Mouse (Mus musculus) right cerebral cortex, postnatal 4 days (tissue): Measurements from ENCODE around the gene Allc.
A peak's percentile ranks its signal among the peaks of the same experiment; 100 is the strongest.

Source experiments
- DNase-seq: peaks from one replicate; pipeline ENCODE4 v3.0.0-alpha.2; 2022

The Allc gene

DNA sequence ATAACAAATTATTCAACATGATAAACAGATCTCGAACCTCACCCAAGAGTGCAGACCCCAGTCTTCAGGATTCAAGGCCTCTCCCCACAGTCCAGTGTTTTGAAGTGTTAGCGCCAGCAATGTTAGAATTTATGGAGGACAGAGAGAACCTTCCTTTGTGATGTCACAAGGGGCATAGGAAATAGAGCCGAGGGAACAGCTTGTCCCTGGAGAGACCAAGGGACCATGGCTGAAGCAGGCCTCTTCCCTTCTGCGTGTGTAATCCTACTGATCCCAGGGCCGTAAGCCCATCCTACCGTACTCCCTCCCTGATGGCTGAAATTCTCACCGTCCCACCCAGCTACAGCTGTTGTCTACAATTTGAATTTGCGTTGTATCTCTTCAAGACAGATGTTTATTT, at the start of gene Allc:
Gene Allc, minus strand, starts transcription at position 101 of the 400 bp plus-strand sequence.
- DNase-seq = no peak

DNA sequence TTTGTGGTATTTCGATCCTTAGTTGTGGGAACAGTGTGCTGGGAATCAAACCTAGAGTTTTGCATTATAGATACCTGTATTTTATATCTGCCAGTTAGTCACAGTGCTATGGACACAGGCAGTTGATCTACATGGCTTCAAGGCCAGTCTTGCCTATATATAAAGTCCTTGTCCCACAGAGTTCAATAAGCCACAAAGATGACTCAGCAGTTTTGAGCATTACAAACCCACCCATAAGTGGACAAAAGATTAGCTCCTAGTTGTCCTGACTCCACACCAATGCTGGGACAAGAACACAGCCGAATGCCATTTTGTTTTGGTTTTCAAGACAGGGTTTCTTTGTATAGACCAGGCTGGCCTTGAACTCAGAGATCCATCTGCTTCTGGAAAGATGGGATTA, 46.1 kb upstream of the Allc start:
- DNase-seq = no peak

DNA sequence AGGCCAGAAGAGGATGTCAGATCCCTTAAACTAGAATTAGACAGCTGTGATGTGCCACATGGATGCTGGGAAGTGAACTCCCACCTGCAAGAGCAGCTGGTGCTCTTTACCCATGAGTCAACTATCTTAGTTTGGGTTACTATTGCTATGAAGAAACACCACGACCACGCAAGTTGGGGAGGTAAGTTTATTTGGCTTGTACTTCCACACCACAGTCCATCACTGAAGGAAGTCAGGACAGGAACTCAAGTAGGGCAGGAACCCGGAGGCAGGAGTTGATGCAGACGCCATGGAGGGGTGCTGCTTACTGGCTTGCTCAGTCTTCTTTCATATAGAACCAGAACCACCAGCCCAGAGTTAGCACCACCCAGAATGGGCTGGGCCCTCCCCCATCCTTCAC, 44.8 kb upstream of the Allc start:
- DNase-seq = no peak

DNA sequence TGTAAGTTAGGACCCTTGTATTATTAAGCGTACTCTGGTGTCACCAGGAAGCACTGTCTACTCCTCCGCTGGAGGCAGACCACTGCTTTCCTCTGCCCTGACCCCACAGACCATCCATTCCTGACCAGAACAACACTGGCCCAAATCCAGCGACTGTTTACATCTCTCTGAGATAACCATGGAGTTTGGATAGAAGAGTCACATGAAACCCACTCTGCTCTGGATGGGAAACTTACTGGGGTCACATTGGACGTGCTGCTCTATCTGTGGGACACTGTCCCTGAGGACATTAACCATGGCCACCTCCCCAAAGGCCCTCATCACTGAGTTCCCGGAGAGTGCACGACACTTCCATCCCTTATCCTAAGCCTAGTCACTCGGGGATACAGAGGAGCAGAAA, 43.1 kb upstream of the Allc start:
- no peak for DNase-seq

DNA sequence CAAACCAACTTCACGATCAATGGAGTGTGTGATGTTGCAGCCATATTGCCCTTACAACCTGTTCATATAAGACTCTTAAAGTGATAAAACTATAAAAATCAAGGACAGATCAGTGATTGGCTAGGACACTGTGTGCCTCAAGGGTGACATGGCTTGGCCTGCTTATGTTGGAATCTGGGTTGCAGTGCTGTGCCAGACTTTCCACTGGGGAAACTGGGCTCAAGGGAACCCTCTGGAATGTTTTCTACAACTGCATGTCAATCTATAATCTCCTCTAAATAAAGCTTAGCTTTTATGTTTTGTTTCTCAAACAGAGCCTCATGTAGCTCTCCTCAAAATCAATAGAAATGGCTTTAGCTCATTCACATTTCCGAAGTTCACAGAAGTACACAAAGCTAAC, 41.9 kb upstream of the Allc start:
- no peak for DNase-seq

DNA sequence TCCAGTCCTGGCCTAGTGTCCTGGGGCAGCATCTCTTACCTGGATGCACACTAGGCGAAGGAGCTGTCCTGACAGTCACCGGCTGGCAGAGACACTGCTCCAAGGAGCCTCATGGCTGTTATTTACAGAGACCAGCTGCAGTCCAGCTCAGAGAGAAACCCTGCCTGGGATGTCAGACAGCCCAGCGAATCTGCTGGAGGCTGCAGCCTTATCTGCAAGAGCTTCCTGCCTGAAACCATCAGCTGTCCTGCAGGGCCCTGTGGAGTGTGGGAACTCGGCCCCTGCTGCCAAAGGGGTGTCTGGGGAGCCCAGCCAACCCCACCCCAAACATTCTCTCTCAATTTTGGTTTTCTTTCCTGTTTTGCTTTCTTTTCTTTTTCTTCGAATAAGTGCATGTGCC, 40.9 kb upstream of the Allc start, which contains the start of gene Colec11:
Gene Colec11, minus strand, starts transcription at position 183 of the 400 bp plus-strand sequence.
- no peak for DNase-seq

DNA sequence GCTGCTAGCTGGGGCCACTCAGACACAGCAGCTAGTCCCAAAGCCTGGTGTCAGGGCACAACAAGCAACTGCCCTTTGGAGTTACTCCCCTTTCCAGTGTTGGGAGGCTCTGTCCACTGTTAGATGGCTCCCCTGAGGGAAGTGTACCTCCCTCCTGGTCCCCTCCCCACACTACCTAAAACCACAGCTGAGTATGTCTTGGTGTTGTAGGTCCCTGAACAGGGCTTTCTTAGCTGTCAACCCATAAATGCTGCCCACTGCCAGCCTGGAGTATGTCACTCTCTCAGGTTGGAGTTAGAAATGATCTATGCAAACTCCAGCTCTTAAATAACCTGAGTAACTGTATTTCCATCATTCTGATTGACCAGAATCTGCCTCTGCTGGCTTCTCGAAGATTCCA, 40.3 kb upstream of the Allc start:
- DNase-seq = no peak

DNA sequence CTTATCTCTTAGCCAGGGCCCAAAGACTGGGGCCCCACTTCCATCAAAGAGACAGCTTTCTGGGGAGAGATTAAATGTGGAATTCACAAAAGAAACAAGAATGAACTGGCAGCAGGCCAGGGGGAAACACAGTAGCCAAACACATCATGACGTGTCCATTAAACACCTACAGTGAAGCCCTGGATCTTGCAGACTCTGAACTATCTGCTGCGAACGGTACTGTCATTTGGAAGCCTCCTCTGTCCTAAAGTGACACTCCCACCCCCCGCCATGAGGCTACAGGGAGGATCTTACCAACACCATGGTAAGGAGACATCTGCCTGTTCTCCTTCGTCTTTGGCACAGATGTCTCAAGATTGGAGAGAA, 39.8 kb upstream of the Allc start:
- DNase-seq = no peak

DNA sequence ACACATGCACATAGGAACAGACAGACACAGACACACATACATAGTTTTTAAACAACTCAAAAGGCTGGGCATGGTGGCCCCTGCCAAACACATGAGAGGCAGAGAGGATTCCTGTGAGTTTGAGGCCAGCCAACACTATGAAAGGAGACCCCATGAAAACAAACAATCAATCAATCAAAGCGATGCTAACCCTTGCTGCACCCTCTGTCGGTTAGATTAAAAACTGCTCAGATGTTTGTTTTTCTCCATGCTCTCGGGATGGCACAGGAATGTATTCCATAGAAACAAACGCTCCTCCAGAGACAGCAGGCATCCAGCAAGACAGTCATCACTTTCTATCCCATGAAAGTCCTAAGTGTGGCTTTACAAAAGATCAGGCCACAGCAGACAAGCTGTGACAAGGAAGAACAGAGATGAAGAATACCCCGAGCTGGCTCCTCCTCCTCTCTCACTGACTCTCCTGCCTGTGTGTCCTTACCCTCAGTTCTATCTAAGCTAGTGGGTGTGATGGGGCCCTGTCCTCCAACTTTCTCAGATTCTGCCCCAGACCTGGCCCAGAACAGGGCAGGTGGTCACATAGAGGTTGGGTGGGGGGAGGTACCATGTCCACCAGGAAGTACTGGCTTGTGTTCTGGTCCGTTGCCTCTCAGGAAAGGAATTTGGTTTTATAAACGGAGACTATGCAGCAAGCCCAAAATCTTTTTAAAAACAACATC, 39.3 kb upstream of the Allc start:
- DNase-seq = no peak

DNA sequence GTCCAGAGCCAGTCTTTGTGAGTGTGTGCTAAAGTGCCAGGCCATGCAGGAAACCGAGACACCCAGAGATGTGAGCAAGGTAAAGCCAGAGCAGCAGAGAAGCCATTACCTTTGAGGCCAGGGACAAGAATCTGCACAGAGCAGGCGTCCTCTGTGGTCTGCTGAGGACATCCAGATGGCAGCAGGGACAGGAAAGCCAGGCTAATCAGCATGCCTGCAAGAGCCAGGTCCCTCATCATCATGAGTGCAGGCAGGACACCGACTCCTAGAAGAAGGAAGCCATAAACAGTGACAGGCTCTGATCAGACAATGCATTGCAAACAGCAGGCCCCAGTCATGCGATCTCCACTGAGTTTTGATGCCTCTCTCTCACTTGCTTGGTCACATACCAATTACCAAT, 35.0 kb upstream of the Allc start:
- DNase-seq = no peak

DNA sequence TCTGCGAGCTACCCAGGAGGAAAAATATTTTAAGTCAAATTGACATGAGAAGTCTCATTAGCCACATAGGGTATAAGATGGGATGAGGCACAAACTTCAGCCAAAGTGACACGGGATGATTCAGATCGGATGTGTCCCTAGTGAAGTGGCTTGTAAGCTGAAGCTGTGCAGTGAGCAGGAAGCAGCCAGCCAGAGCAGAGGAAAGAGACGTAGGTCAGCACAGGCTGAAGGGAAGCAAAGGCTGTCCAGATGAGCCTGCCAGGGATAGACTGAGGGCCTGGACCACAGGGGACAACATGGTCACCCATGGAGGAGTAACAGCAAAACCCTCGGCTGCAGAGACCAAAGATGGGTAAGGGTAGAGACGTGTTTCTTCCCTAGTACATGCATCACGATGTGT, 32.1 kb upstream of the Allc start:
- DNase-seq = no peak

DNA sequence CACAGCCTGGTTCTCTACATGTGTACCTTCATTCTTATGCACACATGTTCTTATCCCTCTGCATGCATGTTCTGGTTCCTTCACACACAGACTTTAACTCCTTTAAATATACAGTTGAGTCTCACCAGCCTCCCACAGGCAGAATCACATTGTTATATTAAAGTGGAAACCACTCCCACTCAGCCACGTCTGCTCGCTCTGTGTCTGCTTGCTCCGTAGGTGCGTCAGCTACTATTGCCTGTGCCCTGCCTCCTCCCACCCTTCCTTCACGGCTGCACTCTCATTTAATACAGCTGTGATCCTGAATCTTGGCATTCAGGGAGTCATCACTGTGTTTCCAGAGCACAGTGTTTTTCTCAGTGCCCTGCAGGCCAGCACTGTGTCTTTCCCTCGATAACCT, 30.1 kb upstream of the Allc start:
- DNase-seq = no peak

DNA sequence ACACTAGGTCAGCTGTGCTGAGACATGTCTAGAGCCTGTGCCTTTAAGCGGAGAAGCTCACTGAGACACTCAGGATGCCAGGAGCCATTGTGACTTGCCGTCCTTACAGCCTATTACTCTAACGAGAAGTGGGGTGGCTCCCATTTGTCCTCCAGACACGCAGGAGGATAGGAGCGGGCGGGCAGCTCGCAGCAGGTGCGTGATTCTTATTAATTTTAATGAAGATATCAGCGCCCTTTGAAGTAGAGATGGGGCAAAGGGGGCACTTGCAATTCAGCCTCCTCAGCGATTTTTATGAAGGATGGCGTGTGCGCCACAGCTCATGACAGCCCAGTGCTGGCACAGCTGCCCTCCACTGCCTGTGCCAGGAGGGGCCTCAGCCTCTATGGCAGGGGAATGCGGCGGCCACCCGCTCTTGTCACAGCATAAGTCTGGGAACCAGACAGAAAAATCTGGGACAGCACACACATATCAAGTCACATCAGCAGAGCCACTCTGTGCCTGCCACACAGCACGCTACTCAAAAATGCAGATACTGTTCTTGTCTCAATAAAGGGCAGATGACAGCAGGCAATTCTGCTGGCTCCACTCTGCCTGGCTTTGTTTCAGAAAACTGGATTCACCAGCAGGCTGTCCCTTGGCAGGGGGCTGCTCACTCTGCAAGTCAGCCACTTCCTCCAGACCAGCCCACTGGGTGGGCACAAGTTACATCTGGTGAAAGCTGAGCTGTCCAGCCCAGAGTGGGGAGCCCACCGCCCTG, 25.4 kb upstream of the Allc start:
- peak; percentile 38 for DNase-seq

DNA sequence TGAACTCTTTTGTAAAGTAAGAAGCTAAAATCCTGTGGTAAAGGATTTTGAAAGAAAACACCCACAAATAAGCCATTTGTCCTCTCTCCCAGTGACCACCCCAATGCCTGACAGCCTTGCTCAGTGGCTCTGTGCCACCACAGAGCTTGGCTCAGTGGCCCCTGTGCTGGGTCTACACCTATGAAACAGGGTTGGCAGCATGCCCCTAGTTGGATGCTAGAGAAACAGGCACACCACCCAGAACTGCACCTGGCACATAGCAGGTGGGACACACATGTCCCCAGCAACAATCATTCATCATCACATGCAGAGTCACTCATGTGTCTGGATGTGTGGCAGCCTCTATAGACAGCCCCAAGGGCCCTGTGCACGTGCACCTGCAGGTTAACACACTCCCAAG, 21.2 kb upstream of the Allc start:
- no peak for DNase-seq

DNA sequence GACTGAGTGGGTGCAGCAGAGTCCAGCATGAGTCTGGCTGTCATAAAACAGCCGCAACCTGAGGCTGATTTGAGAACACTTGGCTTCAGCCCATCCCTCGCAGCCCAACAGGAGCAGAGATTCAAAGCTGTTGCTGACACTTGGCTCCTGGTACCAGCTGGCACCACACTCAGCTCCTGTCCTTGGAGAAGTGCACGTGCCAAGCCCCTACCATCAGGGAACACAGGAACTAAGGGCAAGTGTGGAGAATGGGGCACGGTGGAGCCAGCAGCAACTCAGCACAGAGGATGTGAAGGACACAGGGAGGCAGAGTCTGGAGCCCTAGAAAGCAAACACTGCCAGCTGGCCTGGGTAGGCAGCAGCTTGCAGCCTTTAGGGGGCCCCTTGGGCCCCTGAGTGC, 19.9 kb upstream of the Allc start:
- no peak for DNase-seq

DNA sequence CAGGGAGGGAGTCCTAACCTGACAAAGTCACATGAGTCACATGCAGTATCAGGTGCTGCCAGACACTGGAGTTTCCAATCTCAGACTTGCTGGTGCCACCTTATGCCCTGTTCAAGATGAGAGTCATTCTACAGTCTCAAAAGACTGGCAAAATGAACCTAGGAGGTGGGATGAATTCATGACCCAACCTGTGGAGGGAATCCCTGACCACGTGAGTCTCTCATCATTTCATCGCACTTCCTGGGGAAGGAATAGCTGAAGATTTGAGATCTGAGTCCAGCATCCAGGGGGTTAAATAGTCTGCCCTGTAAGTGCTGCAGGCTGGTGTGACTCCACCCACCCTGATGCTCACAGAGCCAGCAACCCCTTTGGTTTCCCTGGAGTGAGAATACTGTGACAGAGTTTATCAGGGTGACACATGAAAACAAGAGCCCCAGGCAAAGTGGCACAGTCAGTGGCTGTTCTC, 16.2 kb upstream of the Allc start:
- no peak for DNase-seq

DNA sequence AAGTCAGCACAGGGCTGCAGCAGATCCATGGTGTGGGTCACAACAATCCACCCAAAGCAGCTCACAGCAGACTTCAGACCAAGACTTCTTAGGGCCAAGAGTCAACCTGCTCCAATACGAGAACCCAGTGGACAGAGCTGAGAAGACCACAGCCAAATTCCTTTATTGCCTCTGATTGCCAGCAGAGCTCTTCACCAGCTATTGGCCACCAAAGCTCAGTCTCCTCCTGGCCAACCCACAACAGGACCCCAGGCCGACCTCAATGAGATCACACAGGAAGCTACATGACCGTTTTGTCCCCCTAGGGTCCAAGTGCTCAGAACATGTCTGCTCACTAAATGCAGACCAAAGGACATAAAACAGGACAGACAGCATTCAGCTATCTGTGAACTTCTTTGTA, 15.8 kb upstream of the Allc start:
- DNase-seq = no peak

DNA sequence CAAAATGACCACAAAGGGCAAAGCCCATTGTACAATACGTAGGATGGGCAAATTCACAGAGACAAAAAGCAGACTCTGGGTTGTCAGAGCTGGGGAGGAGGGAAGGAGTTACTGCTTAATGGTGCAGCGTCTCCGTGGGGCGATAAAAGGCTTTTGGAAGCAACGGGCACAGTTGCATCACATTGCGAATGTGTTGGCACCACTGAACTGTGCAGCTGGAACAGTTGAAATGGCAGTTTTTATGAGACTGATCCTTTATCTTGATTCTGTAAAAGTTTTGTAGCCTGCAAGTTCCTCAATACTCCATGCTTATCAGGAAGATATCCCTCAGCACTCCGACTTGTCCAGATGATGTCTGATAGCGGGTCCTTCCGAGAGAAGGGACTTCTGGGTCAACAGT, 15.4 kb upstream of the Allc start:
- DNase-seq = no peak

DNA sequence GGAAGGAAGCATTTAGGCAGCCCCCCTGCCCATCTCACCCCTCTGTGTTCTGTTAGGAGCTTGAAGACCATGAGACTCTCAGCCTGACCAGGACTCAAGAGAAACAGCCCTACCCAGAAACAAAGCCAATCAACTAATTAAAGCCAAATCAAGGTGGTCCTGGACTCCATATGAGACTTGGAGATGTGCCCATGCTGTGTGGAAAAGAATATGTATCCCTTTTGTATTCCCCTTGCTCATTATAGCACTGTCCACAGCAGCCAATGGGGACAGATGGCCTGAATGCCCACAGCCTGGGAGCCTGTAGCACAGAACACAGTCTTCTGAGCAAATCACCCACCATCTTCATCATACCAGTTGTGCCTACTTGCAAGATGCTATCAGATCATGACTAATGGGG, 14.5 kb upstream of the Allc start:
- no peak for DNase-seq

DNA sequence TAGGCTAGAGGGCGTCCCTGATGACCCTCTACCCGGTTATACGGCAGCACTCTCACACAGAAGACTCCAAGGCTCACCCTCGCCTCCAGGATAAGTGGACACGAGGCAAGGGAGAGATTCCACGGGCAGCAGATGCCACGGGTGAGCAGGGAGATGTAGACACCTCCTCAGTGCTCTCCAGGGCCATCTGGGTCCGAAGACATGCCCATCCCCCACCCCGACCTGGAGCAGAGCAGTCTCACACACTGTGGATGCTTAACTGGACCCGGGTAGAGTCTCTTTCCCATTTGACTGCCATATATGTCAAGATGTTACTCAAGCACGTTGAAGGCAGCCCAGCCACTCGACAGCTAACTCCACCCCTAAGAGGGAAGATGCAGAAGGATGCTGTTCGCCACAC, 8.1 kb upstream of the Allc start:
- peak; percentile 27 for DNase-seq

DNA sequence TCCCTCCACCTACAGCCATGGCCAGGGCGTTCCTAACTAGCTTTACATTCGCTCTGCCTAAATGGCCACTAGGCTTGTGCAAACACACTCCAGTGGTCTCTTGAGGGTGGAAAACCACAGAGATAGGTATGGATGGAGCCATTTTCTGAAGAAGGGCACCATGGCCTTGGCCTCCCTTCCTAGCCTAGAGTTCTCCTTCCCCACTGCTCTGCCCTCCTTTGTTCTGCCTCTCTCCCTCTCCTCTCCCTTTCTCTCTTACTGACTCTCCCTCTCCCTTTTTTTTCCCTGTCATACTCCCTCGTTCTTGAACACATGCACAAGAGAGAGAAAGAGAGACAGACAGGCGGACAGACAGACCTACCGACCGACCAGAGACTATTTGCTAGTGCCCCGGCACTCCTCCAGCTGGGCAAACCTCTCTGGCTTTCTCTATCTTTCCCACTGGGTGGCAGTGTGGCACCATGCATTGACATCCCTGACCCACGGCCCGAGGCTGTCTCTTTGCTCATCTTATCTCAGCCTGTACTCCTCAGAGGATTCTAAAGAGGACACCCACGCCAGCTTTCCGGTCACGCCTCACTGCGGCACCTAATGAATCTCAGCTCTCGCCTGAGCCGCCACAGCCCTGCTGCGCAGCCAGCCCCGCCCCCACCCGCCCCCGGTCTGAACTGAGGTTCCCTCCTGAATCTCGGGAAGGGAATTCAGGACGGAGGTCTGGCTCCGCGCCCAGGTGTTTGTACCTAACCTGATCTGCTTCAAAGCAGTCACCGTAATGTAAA, 7.0 kb upstream of the Allc start:
- DNase-seq = peak; percentile 85

DNA sequence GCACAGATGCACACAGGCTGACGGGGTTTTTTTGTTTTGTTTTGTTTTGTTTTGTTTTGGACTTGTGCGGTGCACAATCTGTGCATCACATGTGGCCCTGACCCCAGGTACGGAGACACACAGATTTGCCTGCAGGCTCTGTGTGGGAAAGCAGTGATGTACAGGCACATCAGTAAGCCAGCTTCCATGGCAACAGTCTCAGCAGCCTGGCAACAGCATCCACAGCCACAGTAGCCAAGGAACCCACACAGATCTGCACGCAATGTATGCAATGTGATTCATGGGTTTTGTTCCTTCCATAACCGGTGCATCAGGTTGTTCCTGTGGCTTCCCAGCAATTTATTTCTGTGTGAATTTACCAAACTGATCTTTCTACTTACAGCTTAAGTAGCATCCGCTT, 5.6 kb upstream of the Allc start:
- peak; percentile 50 for DNase-seq

DNA sequence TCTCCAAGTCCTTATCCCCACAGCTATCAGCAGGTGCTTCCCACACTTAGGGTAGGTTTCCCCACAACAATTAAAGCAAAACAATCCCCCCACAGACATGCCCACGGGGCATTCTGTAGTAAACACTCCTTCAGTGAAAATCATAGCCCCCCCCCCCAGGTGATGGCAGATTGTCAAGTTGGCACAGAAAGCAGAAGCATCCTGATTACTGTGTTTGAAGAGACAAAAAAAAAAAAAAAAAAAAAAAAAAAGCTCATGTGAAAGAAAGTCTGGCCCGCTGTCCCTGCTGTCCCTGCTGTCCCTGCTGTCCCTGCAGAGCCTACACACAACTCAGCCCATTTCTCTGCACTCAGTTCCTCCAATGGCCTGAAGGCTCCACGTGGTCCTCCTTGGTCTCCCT, 1.7 kb upstream of the Allc start:
- DNase-seq = peak; percentile 39

DNA sequence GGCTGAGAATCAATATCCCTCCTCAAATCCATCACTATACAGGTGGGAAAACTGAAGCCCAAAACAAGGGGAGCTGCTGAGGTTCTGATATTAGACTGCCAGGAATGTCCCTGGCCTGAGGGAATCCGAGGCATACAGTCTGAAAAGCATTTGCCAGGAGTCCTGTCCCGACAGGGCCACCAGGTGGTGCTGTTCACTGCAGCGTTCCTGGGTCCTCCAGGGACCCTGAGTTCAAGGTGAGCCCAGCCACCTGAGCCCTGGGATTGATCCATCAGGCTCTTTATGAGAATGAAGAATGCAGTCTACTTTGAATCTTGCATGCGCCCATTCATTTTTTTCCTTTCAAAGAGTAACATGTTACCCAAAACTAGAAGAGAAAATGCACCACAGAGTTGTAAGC, 3.2 kb downstream of the Allc start:
- DNase-seq = peak; percentile 46
